Mouse (Mus musculus): Measurements from ENCODE around the gene 2610507B11Rik. TPM values are rescaled to one million over a fixed set of nuclear protein-coding genes. Genes with fewer than 3 reads are reported as not detected.

Gene 2610507B11Rik
- polyA plus RNA-seq (2015; fragmentation: Nextera tagmentation; extraction: Ambion mirVana): 56.4 and 59.8 TPM in 2 replicates

GRCm38 (mm10) chr11:78261380-78262352, at the start of gene 2610507B11Rik:
2610507B11Rik (plus strand) TSS chr11:78261752.
- H3K36me3 ChIP-seq: peaks cover 37% of the 10 kb centered on the region
- peaks cover 15% of the 10 kb centered on the region for H3K4me1 ChIP-seq
- H3K4me2 ChIP-seq: peak within 1 kb of the TSS; percentile 82
- H3K9me3 ChIP-seq: no peaks in the 10 kb centered on the region
- peak within 1 kb of the TSS; percentile 93 for H3K9ac ChIP-seq
- ATAC-seq (ENCODE audit: extremely low read depth, insufficient number of reproducible peaks, low FRiP score, low TSS enrichment): peak; percentile 95
- H3K27ac ChIP-seq (replicated peaks): peak within 1 kb of the TSS; percentile 87
- peaks cover 15% of the 10 kb centered on the region for H3K27me3 ChIP-seq (replicated peaks)
- H3K4me3 ChIP-seq: peak within 1 kb of the TSS; percentile 93
- under 1% methylated on average over 115 of the region's 115 CpGs for WGBS

GRCm38 (mm10) chr11:78213086-78213817, 48.3 kb upstream of the 2610507B11Rik start:
- no peak overlapping the region for H3K4me3 ChIP-seq
- whole genome bisulfite sequencing: 91% methylated on average over 14 of the region's 14 CpGs
- no peaks in the 10 kb centered on the region for H3K9me3 ChIP-seq
- no peak overlapping the region for H3K9ac ChIP-seq
- H3K4me2 ChIP-seq: no peak overlapping the region
- H3K27me3 ChIP-seq (replicated peaks): no peaks in the 10 kb centered on the region
- H3K27ac ChIP-seq (replicated peaks): no peak overlapping the region
- no peaks in the 10 kb centered on the region for H3K4me1 ChIP-seq
- no peak for ATAC-seq (ENCODE audit: extremely low read depth, insufficient number of reproducible peaks, low FRiP score, low TSS enrichment)
- H3K36me3 ChIP-seq: peaks cover 99% of the 10 kb centered on the region

GRCm38 (mm10) chr11:78215709-78216317, 45.7 kb upstream of the 2610507B11Rik start:
- H3K9me3 ChIP-seq: no peaks in the 10 kb centered on the region
- 87% methylated on average over 11 of the region's 11 CpGs for WGBS
- no peak overlapping the region for H3K4me3 ChIP-seq
- H3K36me3 ChIP-seq: peaks cover 99% of the 10 kb centered on the region
- H3K4me1 ChIP-seq: no peaks in the 10 kb centered on the region
- no peaks in the 10 kb centered on the region for H3K27me3 ChIP-seq (replicated peaks)
- H3K9ac ChIP-seq: no peak overlapping the region
- H3K27ac ChIP-seq (replicated peaks): no peak overlapping the region
- no peak overlapping the region for H3K4me2 ChIP-seq
- ATAC-seq (ENCODE audit: extremely low read depth, insufficient number of reproducible peaks, low FRiP score, low TSS enrichment): no peak

- Histone ChIP-seq H3K4me2 (no peak overlapping the region), H3K27ac (replicated peaks) (no peak overlapping the region), H3K4me1 (no peaks in the 10 kb centered on the region), H3K4me3 (no peak overlapping the region), H3K9ac (no peak overlapping the region), H3K36me3 (peaks cover 99% of the 10 kb centered on the region), H3K9me3 (no peaks in the 10 kb centered on the region), H3K27me3 (replicated peaks) (no peaks in the 10 kb centered on the region)
- no peak for ATAC-seq (ENCODE audit: extremely low read depth, insufficient number of reproducible peaks, low FRiP score, low TSS enrichment)
- WGBS: 86% methylated on average over 4 of the region's 4 CpGs
Observed at GRCm38 (mm10) chr11:78223586-78223985, 38.0 kb upstream of the 2610507B11Rik start.

GRCm38 (mm10) chr11:78231518-78231917, 30.0 kb upstream of the 2610507B11Rik start:
- H3K4me3 ChIP-seq: no peak overlapping the region
- ATAC-seq (ENCODE audit: extremely low read depth, insufficient number of reproducible peaks, low FRiP score, low TSS enrichment): no peak
- no peak overlapping the region for H3K9ac ChIP-seq
- H3K4me1 ChIP-seq: no peaks in the 10 kb centered on the region
- WGBS: 82% methylated on average over 6 of the region's 6 CpGs
- H3K36me3 ChIP-seq: peaks cover 87% of the 10 kb centered on the region
- H3K9me3 ChIP-seq: no peaks in the 10 kb centered on the region
- H3K27ac ChIP-seq (replicated peaks): no peak overlapping the region
- H3K27me3 ChIP-seq (replicated peaks): no peaks in the 10 kb centered on the region
- no peak overlapping the region for H3K4me2 ChIP-seq

- no peak overlapping the region for H3K4me3 ChIP-seq
- peaks cover 34% of the 10 kb centered on the region for H3K4me1 ChIP-seq
- WGBS: 83% methylated on average over 9 of the region's 9 CpGs
- H3K4me2 ChIP-seq: no peak overlapping the region
- H3K27me3 ChIP-seq (replicated peaks): no peaks in the 10 kb centered on the region
- H3K9me3 ChIP-seq: no peaks in the 10 kb centered on the region
- H3K27ac ChIP-seq (replicated peaks): no peak overlapping the region
- no peak for ATAC-seq (ENCODE audit: extremely low read depth, insufficient number of reproducible peaks, low FRiP score, low TSS enrichment)
- peaks cover 36% of the 10 kb centered on the region for H3K36me3 ChIP-seq
- H3K9ac ChIP-seq: no peak overlapping the region
Observed at GRCm38 (mm10) chr11:78240193-78240857, 21.2 kb upstream of the 2610507B11Rik start.

GRCm38 (mm10) chr11:78245261-78245626, 16.3 kb upstream of the 2610507B11Rik start:
- Histone ChIP-seq H3K36me3 (peaks cover 12% of the 10 kb centered on the region), H3K9me3 (no peaks in the 10 kb centered on the region), H3K4me2 (peak overlapping the region; percentile 91), H3K4me3 (peak overlapping the region; percentile 99), H3K27me3 (replicated peaks) (no peaks in the 10 kb centered on the region), H3K9ac (peak overlapping the region; percentile 99), H3K4me1 (peaks cover 44% of the 10 kb centered on the region), H3K27ac (replicated peaks) (peak overlapping the region; percentile 95)
- ATAC-seq (ENCODE audit: extremely low read depth, insufficient number of reproducible peaks, low FRiP score, low TSS enrichment): peak; percentile 21; the same call in 1 of the 2 replicates
- 1% methylated on average over 19 of the region's 19 CpGs for WGBS

GRCm38 (mm10) chr11:78245627-78246317, 15.8 kb upstream of the 2610507B11Rik start, which contains the start of the genes Sdf2 and Supt6:
Sdf2 (plus strand) TSS chr11:78245746.
Supt6 (minus strand) TSS chr11:78245987.
- H3K27me3 ChIP-seq (replicated peaks): no peaks in the 10 kb centered on the region
- peak within 1 kb of the TSS; percentile 99 for H3K9ac ChIP-seq
- H3K4me1 ChIP-seq: peaks cover 41% of the 10 kb centered on the region
- H3K4me3 ChIP-seq: peak within 1 kb of the TSS; percentile 99
- H3K27ac ChIP-seq (replicated peaks): peak within 1 kb of the TSS; percentile 95
- no peaks in the 10 kb centered on the region for H3K9me3 ChIP-seq
- WGBS: under 1% methylated on average over 50 of the region's 50 CpGs
- H3K36me3 ChIP-seq: peaks cover 12% of the 10 kb centered on the region
- ATAC-seq (ENCODE audit: extremely low read depth, insufficient number of reproducible peaks, low FRiP score, low TSS enrichment): peak; percentile 84
- H3K4me2 ChIP-seq: peak within 1 kb of the TSS; percentile 91

GRCm38 (mm10) chr11:78246318-78247011, 15.1 kb upstream of the 2610507B11Rik start:
- Histone ChIP-seq H3K9me3 (no peaks in the 10 kb centered on the region), H3K4me2 (peak overlapping the region; percentile 91), H3K27me3 (replicated peaks) (no peaks in the 10 kb centered on the region), H3K4me3 (peak overlapping the region; percentile 99), H3K27ac (replicated peaks) (peak overlapping the region; percentile 95), H3K4me1 (peaks cover 41% of the 10 kb centered on the region), H3K36me3 (peaks cover 16% of the 10 kb centered on the region), H3K9ac (peak overlapping the region; percentile 99)
- WGBS: 44% methylated on average over 7 of the region's 7 CpGs
- ATAC-seq (ENCODE audit: extremely low read depth, insufficient number of reproducible peaks, low FRiP score, low TSS enrichment): no peak

GRCm38 (mm10) chr11:78247012-78247348, 14.6 kb upstream of the 2610507B11Rik start:
- H3K9ac ChIP-seq: peak overlapping the region; percentile 99
- ATAC-seq (ENCODE audit: extremely low read depth, insufficient number of reproducible peaks, low FRiP score, low TSS enrichment): no peak
- H3K36me3 ChIP-seq: peaks cover 21% of the 10 kb centered on the region
- 46% methylated on average over 3 of the region's 3 CpGs for WGBS
- H3K4me3 ChIP-seq: peak overlapping the region; percentile 99
- H3K9me3 ChIP-seq: no peaks in the 10 kb centered on the region
- H3K27me3 ChIP-seq (replicated peaks): no peaks in the 10 kb centered on the region
- H3K4me1 ChIP-seq: peaks cover 40% of the 10 kb centered on the region
- H3K4me2 ChIP-seq: peak overlapping the region; percentile 91
- no peak overlapping the region for H3K27ac ChIP-seq (replicated peaks)

All from heart, embryonic 13.5 days (tissue).